Mouse (Mus musculus): Measurements from ENCODE around the gene Fam114a1. TPM values are rescaled to one million over a fixed set of nuclear protein-coding genes. Genes with fewer than 3 reads are reported as not detected.

The Fam114a1 gene
- polyA plus RNA-seq, 1 experiment, result 177 TPM

DNA sequence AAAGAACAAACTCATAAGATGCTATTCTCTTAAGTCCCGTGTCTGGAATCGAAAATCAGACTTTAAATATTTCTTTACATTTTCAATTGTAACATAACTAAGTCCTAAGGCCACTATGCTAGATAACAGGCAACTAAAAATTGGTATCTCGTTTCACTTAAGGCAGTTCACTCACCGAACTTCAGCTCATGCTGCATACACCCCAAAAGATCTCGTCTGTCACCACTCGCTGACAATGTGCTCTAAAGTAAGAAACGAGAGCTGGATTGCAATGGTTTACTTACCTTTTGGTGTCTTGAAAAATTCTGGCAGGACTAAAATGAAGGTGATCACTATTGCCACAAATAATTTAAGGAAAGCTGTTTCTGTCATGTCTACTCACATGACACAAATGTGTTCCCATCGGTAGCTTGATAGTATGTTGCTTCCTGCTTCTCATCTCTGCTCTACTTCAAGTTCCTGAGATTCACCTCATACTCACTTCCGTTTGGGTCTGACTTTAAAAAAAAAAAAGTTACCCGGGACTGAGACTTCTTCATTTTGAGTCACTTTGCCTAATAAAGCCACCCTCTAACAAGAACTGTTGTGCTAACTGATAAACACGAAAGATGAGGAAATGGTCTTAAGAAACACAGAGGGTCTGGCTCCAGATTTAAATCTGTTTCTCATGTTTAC is 121.5 kb downstream of the Fam114a1 start:
- Histone ChIP-seq H3K27ac (ENCODE audit: insufficient read depth, low read length) (no peak overlapping the region), H3K4me3 (ENCODE audit: insufficient read depth, low read length) (no peak overlapping the region), H3K4me1 (ENCODE audit: control insufficient read depth, insufficient read depth, low read length) (no peaks in the 10 kb centered on the region)
- TF ChIP-seq CTCF (IDR thresholded peaks at IDR 0.05; ENCODE audit: borderline replicate concordance, insufficient read depth, low read length) (no peak), POLR2A (IDR thresholded peaks at IDR 0.05; ENCODE audit: low read depth, low read length) (no peak)

Other genes with a start within 250 kb of the Fam114a1 start
- gene Klf3, start 166.7 kb upstream of the Fam114a1 start, polyA plus RNA-seq (2011; ENCODE audit: insufficient read length, low read depth, missing spikeins), result 105 and 107 TPM in 2 replicates
- 0.23 and 1.1 TPM in 2 replicates for gene Tlr1, start 36.5 kb upstream of the Fam114a1 start, polyA plus RNA-seq (2011; ENCODE audit: insufficient read length, low read depth, missing spikeins)
- 2.3 and 2.8 TPM in 2 replicates for gene Tlr6, start 10.0 kb upstream of the Fam114a1 start, polyA plus RNA-seq (2011; ENCODE audit: insufficient read length, low read depth, missing spikeins)
- not detected in 2 replicates for gene Tmem156, start 122.1 kb downstream of the Fam114a1 start, polyA plus RNA-seq (2011; ENCODE audit: insufficient read length, low read depth, missing spikeins)
- 34.2 and 35.5 TPM in 2 replicates for gene Klhl5, start 137.5 kb downstream of the Fam114a1 start, polyA plus RNA-seq (2011; ENCODE audit: insufficient read length, low read depth, missing spikeins)
- 11.0 and 14.8 TPM in 2 replicates for gene Wdr19, start 229.6 kb downstream of the Fam114a1 start, polyA plus RNA-seq (2011; ENCODE audit: insufficient read length, low read depth, missing spikeins)